Mouse (Mus musculus): Measurements from ENCODE around the gene Cog5.
A peak's percentile ranks its signal among the peaks of the same experiment; 100 is the strongest.

Cog5 gene

DNA sequence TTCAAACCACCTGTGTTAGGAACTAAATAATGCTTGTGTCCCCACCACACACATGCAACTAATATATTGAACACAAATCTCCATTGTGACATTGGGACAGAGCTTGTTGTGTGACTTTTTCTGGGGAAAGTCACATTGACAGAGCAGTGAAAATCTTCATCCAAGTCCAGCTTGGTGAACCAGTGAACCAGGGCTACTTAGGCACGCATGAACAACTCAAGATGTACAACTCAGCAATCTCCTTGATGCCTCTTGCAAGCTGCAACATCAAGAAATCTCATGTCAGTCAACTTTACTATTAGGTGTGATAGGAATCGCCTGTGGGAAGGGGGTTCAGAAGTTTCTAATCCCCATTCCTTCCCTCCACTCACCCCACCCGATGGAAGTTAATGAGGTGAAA lies 169.0 kb downstream of the Cog5 start:
- no peak for DNase-seq (ENCODE audit: low spot score in 2 of 2)

DNA sequence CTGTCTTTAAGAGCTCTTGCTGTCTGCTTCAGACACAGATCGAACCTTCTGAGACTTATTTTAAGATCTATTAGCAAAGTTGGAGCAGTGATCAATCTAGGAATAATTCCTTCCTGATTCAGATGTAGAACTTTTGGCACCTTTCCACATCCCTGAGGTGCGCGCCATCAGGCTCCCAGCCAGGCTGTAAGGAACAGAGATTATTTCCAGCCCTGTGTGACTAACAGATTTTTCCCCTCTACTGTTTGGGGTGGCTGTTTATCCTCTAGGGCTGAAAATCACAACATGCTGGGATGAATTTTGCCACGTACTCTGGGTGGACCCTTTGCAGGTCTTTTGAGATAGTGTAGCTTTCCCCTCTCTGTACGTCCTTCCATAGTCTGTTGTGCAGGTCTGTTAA lies 170.2 kb downstream of the Cog5 start:
- DNase-seq (ENCODE audit: low spot score in 2 of 2), result no peak

DNA sequence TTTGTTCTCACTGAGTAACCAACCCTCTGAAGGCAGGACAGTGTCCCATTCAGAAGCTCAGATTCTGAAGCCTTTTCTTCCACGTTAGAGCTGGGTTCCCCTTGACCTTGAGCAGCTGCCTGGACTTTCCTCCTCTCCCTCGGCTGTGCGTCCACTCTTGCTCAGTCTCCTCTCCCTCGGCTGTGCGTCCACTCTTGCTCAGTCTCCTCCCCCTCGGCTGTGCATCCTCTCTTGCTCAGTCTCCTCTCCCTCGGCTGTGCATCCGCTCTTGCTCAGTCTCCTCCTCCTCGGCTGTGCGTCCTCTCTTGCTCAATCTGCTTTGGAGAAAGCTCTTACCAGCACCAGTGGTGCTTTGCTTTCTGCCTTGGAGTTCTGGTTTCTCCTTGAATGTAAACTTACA lies 171.2 kb downstream of the Cog5 start:
- no peak for DNase-seq (ENCODE audit: low spot score in 2 of 2)

DNA sequence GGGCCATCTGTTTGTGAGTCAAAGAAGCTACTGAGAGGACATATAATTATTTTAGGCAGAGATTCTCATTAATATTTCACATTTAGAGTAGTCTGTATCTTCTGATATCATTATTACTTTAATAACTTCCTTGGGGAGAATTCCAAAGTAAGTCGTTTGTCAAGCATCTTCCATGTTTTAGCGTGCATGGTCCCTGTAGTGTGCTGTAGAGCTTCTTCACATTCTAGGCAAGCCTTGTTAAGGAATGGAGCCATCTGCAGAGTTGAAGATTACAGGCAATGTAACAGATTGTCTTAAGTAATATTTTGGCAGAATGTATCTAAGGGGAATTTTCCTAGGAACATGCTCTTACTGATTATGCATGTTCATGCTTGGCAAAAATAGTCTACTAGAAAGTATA lies 171.8 kb downstream of the Cog5 start:
- no peak for DNase-seq (ENCODE audit: low spot score in 2 of 2)

DNA sequence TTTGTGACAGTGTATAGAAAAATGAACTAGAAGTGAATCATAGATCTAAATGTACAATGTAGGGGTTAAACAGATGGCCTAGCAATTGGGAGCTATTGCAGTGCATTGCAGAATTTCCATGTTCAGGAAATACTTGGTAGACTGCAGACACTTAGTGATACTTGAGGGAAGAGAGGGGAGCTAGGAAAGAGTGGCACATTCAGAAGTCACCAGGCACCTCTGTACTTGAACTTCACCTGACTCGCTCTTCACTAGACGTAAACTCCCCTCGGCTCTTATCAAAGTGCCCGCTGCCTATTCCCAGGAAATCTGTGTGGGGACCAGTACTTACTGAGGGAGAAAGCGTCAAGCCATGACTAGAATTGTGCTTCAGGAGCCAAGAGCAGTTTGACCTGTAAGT lies 180.8 kb downstream of the Cog5 start:
- DNase-seq (ENCODE audit: low spot score in 2 of 2), result no peak

DNA sequence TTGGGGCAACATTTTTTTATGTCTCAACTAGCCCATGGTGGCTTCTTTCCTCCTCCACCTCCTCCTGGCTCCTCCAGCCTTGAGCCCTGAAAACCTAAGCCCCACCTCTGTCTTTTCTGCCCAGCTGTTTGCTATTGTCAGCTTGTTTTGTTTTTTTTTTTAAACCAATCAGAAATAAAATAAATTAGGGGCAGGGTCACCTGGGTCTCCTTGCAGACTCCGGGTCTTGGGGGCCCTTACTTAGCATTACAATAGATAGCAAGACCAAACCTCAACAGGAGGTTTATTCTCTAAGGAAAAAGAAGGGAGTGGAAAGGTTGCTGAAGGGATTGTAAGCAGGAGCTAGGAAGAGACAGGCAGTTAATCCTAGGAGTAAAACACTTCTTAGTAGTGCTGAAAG lies 181.5 kb downstream of the Cog5 start:
- DNase-seq (ENCODE audit: low spot score in 2 of 2), result no peak

DNA sequence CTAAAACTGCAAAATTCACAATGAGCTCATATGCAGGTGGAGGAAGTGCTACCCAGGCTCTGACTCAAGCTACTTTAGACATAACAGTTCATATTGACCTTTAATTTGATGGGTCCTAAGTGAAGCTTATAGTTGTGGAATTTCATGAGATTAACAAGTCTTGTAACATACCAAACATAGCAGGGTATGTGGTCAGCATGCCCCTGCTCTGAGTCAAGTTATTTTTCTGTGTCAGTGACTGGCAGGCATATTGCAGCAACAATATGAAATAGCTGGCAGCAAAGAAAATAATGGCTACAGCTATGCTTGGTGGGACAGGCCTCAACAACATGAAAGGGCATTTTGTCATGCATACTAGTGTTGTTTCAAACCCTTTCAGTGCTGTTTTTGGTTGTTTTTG lies 183.9 kb downstream of the Cog5 start:
- no peak for DNase-seq (ENCODE audit: low spot score in 2 of 2)

DNA sequence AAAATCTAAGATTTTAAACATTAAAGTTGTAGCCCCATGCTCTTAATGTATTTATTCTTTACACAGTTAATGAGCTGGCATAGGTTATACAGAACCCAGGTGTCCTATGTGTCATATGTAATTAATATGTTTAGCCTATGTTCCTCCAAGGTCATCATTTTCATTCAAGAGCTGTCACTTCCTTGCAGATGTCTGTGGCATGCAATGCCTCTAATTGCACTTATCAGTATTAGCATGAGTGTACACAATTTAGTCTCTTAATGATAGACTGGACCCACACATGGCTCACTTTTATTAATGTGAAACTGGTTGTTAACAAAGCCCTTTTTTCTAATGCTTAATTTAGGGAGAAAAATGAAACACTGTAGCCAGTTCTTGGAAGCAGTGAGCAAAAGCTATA lies 184.6 kb downstream of the Cog5 start:
- DNase-seq (ENCODE audit: low spot score in 2 of 2), result no peak

DNA sequence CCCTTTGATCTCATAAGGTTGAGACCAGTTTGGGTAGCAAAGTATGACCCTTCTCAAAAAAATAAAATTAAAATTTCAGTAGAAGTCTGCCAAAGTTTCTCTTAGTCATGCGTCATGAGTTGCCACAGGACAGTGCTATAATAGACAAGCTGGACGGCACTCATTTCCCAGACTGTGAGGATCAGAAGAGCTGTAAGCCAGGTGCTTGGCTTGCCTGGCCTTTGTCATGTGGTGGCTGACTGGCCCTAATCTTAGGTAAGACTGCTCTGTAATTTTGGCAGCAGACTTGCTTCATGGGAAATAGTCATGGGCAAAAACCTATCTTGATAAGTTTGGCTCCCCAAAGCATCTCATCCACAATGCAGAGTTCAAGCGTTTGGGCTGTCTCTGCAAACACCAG lies 191.4 kb downstream of the Cog5 start:
- DNase-seq (ENCODE audit: low spot score in 2 of 2), result no peak

DNA sequence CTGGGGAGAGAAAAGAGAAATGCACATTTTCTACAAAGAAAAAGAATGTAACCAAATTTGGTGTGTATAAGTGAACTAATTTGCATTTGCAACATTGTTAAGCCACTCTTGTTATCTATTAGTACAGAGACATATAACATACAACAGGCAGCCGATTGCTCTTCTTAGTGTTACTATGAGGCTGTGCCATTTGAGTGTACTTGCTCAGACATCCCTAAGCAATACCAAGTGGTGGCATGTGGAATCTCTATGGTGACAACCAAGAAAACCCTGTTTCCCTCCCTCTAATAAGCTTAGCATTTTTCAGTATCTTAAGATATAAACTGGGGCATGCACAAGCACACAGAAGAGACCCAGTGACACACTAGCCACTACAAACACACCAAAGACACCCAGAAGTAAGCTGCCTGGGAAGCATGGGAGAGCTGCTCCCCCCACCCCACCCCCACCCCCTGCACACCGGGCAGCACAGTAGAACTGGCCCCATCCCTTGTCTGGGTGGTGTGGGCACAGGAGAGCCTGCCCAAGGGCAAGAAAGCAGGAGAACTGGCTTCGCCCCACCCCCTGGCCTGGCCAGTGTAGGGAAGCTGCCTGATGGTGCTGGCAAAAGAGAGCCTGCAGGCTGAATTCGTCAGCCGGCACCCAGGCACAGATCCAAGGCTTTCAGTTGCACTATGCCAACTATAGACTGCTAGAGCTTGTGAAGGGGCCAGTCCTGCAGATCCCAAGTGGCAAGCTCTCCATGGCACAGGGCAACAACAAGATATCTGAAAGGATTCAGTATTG lies 194.2 kb downstream of the Cog5 start:
- DNase-seq (ENCODE audit: low spot score in 2 of 2), result peak in 1 of 2 experiments; percentile 66

DNA sequence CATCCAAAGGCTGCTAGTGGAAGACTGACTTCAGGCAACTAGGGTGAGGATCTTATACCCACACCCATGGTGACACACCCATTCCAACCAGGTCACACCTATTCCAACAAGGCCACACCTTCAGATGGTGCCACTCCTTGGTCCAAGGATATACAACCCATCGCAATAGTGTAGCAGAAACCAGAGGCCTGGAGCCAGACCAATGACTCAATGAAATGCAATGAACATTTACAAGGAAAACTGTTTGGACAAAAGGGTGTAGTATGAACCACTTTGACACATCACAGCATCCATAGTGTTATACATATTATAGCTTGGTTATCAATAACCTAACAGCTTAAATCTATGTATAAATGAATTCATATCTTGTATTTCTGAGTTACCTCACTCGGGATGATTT lies 194.9 kb downstream of the Cog5 start:
- no peak for DNase-seq (ENCODE audit: low spot score in 2 of 2)

DNA sequence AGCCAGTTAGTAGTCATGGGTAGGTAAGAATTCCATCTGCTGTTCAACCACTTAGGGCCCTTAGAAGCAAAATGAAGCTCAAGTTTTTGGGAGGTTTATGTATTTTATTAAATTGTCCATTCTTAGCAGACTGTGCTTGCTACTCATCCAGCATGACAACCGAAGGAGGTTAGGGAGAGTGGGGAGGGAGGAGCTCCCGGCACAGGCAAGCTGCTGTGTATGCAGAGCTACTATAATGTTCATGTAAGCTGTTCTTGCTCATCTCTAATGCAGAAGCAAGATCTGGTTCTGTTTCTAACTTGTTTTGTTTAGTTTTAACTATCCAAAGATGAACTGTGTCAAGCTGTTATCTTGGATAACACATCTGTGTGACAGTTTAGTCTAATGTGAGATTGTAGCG lies 199.4 kb downstream of the Cog5 start:
- DNase-seq (ENCODE audit: low spot score in 2 of 2), result no peak

DNA sequence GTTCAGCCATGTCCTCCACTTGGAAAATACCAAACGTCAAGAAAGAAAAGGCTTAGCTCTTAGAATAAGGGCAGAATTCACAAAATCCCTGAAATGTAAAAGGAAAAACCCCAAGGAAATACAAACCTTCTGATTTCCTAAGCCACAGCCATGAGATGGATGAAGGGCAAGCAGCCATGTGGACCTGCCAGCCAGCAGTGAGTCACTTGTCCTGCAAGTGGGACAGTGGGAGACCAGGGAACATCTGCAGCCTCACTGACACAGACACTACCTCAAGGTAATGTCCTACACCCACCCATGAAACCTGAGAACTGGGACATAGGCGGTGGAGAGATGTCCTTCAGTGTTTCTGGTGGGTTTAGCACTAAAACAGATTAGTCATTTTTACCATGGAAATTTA lies 200.1 kb downstream of the Cog5 start:
- DNase-seq (ENCODE audit: low spot score in 2 of 2), result no peak

DNA sequence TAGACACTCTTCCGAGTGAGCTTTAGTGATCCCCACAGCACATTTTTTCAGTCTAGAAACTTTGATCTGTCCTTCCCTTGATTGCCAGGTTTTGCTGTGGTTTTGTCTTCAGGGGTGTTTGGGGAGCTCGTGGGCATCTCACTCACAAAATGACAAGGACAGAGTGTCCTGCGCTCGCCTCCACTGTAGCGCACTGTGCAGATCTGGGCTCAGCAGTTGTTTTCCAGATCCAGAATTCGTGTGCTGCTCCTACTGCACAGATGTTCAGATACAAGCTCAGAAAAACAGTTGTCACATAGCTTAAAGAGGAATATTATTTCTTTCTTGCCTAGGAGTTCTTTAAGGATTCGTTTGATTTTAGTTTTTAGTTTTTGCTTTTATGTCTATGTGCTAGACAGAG lies 203.1 kb downstream of the Cog5 start:
- DNase-seq (ENCODE audit: low spot score in 2 of 2), result no peak

DNA sequence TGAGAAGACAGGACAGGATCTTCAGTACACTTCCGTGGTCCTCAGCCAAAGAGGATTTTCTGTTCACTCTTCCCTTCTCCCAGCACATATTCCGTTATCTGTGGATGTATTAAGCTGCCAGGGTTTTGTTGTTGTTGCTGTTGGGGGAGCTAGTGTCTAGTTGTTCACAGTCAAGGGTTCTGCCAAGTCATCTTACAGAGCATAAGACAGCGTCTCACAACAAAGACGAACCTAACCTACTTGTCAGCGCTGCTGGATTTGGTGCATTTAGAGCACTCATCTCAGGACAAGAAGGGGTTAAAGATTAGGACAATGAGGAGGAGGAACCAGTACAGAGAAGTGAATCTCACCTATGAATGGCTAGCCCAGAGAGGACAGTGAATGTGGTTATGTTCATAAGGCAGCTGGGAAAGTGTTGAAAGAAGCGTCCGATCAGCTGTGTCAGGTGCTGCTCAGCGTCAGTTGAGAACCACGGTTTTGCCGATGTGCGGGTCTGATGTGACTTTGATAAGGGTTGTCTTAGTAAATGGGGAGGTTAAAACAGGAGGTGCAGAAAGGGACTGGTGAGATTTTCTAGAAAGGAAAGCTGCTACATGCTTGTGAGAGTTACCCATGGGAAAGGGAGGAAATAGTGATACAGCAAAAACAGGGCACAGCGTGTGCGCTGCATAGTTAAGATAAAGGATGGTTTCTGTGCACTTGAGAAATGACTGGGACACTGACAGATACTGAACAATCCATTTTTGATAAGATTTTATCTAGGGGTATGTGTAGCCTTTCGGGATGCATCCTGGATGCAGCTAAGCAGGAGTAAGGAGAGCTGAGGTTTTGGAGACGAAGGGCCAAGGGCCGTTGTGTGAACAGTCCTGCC lies 208.2 kb downstream of the Cog5 start:
- DNase-seq (ENCODE audit: low spot score in 2 of 2), result no peak

DNA sequence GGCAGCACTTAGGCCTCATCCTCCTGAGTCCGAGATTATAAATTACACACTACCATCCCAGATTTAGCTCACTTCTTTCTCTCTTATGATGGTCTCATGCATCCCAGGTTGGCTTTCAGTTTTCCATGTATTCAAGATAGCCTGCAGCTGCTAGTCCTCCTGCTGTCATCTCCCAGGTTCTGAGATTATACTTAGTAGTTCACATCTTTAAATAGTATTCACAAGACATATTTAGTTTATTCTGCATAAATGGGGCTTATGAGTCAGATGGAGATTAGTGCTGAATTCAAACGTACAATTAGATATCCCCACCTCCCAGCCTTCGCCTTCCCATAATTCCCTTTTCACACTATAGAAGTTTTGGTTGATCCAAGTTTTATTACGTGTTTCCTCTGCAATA lies 222.1 kb downstream of the Cog5 start:
- no peak for DNase-seq (ENCODE audit: low spot score in 2 of 2)

DNA sequence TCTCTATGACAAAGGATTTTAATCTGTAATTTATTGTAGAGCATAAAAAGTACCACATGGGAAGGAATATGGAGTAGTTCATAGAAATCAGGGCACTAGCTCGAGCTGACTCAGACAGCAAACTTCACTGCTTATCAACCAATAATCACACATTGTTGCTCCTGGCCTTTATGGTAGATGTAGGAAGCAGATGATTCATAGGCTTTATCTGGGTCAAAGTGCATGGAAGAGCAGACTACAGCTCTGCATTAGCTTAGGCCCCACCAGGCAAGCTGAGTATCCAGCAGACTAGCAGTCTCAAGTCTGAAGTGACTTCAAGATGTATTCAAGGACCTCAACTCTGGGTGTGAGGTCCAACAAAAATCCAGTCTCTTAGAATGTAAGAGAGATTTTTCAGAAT lies 228.1 kb downstream of the Cog5 start:
- no peak for DNase-seq (ENCODE audit: low spot score in 2 of 2)

DNA sequence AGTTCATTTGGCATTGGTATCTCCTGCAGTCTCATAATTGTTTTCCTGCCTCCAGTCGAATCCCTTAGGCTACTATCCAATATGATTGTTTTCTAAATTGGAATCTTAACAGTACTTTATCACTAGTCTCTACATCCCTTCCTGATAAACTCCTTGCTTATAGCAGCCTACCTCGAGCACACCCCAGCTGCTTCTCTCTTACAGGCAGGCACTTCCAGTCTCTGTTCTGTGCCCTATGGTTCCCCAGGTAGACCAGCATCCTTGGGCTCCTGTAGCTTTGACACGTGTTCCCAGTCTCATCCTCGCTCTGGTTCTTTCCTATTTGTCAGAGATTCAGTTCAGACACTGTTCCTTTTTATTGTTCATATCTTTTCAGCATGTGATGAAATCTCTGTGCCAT lies 229.7 kb downstream of the Cog5 start:
- no peak for DNase-seq (ENCODE audit: low spot score in 2 of 2)

DNA sequence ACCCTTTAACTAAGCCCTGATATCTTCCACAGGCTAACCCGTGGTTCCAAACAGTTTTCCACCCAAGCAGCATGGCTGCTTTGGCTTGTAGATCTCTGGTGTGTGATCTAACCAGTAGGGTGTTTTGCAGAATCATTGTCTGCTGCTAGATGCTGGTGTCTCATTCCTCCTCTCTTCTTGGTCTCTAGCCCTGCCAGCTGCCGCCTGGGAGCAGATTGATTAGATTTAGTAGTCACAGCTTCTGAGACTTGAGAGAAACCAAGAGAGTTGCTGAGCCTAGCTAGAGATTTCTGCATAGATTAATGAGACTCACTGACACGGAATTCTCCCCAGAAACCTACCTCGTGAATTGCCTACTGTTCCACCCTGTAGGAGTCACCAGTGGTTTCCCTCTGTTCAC lies 230.4 kb downstream of the Cog5 start:
- no peak for DNase-seq (ENCODE audit: low spot score in 2 of 2)

DNA sequence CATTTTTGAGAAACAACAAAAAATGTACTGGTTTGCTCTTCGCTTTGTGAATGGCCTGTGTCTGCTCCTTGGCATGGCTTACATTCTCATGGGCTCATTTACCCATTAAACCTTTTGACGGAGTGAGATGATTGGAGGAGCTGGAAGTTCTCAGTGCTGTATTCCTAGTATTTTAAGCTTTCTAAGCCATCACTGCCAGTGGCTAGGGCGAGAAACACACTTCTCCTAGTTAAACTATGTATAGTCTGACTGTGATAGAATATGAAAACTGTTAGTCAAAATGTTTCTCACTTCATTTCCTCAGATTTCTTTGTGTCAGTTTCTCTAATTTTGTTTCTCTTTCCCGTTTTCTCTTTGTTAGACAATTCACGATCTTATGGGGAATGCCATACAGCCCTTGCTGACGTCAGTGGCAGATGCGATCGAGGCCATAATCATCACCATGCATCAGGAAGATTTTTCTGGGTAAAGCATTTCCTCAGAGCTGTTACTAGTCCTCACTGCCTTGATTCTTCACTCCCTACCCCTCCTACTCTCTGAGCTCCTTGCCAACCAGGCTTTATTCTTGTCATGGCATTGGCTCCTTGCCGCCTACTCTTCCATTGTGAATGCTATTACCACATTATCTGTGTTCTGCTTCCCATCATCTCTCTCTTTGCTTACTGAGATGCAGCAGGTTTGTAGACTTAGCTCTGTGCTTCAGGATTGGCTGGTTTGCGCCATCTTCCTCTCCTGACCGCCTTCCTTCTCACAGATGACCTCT lies 231.4 kb downstream of the Cog5 start:
- no peak for DNase-seq (ENCODE audit: low spot score in 2 of 2)

DNA sequence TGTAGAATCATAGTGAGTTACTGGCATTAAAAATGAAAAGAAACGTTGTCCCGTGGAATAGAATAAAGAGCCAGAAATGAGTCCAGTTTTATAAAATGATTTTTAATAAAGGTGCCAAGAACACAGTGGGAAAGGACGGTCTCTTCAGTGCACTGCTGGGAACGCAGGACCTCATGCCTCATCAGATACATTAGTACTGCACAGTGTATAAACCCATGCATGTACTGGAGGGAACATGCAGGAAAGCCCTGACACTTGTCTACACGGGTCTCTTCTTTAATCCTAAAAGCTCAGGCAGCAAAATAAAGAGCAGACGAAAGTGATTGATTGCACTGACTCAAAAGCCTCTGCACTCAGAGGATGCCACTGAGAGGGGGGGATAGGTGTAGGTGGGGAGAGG lies 236.0 kb downstream of the Cog5 start:
- no peak for DNase-seq (ENCODE audit: low spot score in 2 of 2)

DNA sequence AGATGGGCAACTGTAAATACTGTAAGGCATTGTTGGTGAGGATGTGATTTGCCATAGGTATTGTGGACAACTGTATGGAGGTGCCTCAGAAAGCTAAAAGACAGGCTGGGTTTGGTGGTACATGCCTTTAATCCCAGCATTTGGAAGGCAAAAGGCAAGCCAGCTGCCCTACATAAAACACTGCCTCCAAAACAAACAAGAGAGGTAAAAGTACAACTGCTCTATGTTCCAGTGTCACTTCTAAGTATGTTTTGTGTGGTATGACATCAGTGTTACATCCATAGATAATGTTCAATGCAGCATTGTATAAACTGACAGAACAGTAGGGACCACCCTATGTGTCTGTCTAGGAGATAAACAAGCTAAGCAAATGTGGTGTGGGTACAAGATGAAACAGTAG lies 237.4 kb downstream of the Cog5 start:
- DNase-seq (ENCODE audit: low spot score in 2 of 2), result no peak

DNA sequence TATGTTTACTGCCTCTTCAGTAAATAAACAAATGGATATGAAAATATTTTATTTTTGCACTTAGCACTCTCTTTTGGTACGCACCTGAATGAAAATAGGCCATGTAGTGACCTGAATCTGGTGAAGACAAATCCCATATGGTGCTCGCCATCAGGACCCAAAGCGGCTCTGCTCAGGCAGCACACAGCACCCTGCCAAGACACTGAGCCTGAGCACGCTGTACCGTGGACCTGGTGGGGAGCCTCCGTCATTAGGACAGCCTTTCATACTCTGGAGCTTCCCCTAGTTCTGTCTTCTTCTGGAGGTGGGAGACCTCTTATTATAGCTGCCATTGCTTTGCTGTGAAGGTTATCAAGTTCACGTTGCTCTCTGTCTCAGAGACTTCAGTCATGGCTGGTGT lies 238.1 kb downstream of the Cog5 start:
- DNase-seq (ENCODE audit: low spot score in 2 of 2), result no peak

All from cerebellum, postnatal 4 days (tissue).